Mouse (Mus musculus): Measurements from ENCODE around the gene Kcnj15.

GRCm38 (mm10) chr16:95285043-95285442 is 27.7 kb downstream of the Kcnj15 start:
- TF ChIP-seq CTCF (IDR thresholded peaks at IDR 0.05; ENCODE audit: borderline replicate concordance, extremely low read depth, insufficient read depth, insufficient read length) = no peak
- TF ChIP-seq POLR2A (IDR thresholded peaks at IDR 0.05; ENCODE audit: borderline replicate concordance, extremely low read depth, insufficient read depth, insufficient read length, poor library complexity, severe bottlenecking) = no peak

Data from brain, embryonic 14.5 days (tissue).